Mouse (Mus musculus): ENCODE measurements around the gene D930020B18Rik.

DNA sequence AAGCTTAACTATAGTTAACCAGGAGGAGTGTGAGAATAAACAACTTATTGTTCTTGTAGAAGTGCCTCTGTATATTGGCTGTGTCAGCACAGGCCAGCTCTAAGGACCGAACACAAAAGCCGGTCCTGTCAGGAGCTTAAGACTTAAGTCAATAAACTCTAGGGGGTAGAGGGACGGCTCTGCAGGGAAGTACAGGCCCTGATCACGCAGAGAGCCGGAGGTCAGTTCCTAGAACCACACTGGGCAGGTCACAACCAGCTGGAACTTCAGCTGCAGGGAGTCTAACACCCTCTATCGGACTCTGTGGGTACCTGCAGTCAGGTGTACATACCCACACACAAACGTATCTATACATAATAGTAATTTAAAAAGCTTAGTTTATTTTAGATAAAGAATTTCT, 25.5 kb upstream of the D930020B18Rik start:
- no peak for TF ChIP-seq CTCF (IDR thresholded peaks at IDR 0.05; ENCODE audit: extremely low read depth, insufficient read depth, insufficient read length, insufficient replicate concordance)
- TF ChIP-seq POLR2A (IDR thresholded peaks at IDR 0.05; ENCODE audit: low read depth, low read length) = no peak
